Mouse (Mus musculus): Measurements from ENCODE around the gene Eef1a1. TPM values are rescaled to one million over a fixed set of nuclear protein-coding genes. Genes with fewer than 3 reads are reported as not detected.

The Eef1a1 gene
- 8,003 to 8,826 TPM (median 8,752 TPM) in 4 replicates for total RNA-seq (2023)

GRCm38 (mm10) chr9:78488890-78489420, at the start of gene Eef1a1:
Eef1a1 (minus strand) TSS chr9:78489151.

GRCm38 (mm10) chr9:78447973-78448873, 40.7 kb downstream of the Eef1a1 start, which contains the start of the genes Mto1 and Gm17324:
Mto1 (plus strand) TSS chr9:78448208.
Gm17324 (minus strand) TSS chr9:78448786.

GRCm38 (mm10) chr9:78442579-78443392, 46.2 kb downstream of the Eef1a1 start, which contains the start of gene Cgas:
Cgas (minus strand) TSS chr9:78443237.

Other genes starting within 250 kb of the Eef1a1 start
- not detected in 4 replicates for gene Gm3776, start 232.0 kb downstream of the Eef1a1 start, total RNA-seq (2023)
- gene Gm10639, start 199.2 kb downstream of the Eef1a1 start, total RNA-seq (2023), result not detected in 4 replicates
- not detected in 4 replicates for gene Omt2a, start 174.4 kb downstream of the Eef1a1 start, total RNA-seq (2023)
- not detected in 4 replicates for gene Omt2b, start 161.6 kb downstream of the Eef1a1 start, total RNA-seq (2023)
- not detected in 4 replicates for gene Gsta2, start 133.4 kb downstream of the Eef1a1 start, total RNA-seq (2023)
- gene Dppa5a, start 121.0 kb downstream of the Eef1a1 start, total RNA-seq (2023), result not detected in 4 replicates
- gene Ooep, start 110.4 kb downstream of the Eef1a1 start, total RNA-seq (2023), result not detected in 4 replicates
- not detected in 4 replicates for gene Ddx43, start 93.4 kb downstream of the Eef1a1 start, total RNA-seq (2023)
- 1.3 to 1.5 TPM (median 1.4 TPM) in 4 replicates for gene Cgas, start 45.9 kb downstream of the Eef1a1 start, total RNA-seq (2023)
- 21.1 to 26.9 TPM (median 23.4 TPM) in 4 replicates for gene Mto1, start 40.9 kb downstream of the Eef1a1 start, total RNA-seq (2023)
- gene Gm17324, start 40.4 kb downstream of the Eef1a1 start, total RNA-seq (2023), result 0.66 TPM in 1 of 4 replicates, not detected in the others
- gene Slc17a5, start 98.9 kb upstream of the Eef1a1 start, total RNA-seq (2023), result 5.0 to 7.0 TPM (median 6.7 TPM) in 4 replicates
- not detected in 4 replicates for gene Cd109, start 126.4 kb upstream of the Eef1a1 start, total RNA-seq (2023)